Mouse (Mus musculus) skeletal muscle tissue, adult 2 months (tissue): ENCODE data around the gene Zfp618.
A peak's percentile ranks its signal among the peaks of the same experiment; 100 is the strongest.

Experiments
- DNase-seq: peaks from one replicate; pipeline ENCODE4 v3.0.0-alpha.2; 2012; ENCODE audit warnings: low read depth, low spot score

The Zfp618 gene

DNA sequence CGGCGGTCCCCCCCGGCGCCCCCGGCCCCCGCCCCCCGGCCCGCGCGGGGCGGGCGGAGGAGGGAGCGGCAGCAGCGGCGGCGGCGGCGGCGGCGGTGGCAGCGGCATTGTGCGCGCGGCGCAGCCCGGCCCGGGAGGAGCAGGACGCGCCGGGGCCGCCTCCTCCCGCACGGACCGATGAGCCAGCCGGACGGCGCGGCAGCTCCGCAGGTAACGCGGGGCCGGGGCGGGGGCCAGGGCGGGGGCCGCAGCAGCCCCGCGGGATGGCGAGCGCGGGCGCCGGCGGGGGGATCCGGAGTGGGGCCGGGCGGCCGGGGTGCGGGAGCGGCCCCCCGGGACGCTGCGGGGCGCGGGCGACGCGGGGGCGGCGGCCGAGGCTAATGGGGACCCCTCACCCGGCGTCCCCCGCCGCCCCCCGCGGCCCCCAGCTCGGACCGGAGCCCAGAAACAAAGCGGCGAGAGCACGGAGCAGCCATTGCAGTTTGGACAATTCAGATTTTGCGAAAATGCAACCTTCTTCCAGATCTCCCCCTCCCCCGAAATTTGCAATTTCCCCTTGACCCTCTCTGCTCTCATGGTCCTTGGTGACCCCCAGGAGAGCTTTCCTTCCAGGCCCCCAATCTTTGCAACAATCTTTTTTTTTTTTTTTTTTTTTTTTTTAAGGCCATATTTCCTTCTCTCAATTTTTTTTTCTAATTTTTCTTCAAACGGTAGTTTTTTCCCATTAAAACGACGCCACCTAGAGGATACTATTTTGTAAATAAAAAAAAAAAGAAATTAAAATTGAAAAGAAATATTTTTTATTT lies at the start of gene Zfp618:
Gene Zfp618 (plus strand): TSS at position 77 of the 806 bp plus-strand sequence.
- DNase-seq = no peak

DNA sequence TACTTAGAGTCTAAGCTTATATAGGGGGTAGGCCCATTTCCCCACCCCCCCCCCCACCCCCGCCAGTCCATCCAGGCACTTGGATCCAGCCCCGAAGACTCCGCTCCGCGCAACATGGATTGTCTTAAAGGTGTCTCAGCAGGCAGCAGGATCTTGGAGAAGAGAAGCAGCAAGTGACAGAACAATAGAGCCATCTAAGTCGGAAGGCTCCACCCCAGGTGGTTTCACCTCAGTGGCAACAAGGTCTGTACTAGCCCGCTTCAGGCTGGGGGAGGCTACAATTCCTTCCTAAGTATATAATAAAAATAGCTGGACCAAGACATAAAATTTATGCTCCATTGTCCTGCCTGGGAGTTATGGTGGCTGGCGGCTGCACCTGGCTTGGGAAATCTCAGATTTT lies 48.3 kb upstream of the Zfp618 start:
- DNase-seq = no peak

DNA sequence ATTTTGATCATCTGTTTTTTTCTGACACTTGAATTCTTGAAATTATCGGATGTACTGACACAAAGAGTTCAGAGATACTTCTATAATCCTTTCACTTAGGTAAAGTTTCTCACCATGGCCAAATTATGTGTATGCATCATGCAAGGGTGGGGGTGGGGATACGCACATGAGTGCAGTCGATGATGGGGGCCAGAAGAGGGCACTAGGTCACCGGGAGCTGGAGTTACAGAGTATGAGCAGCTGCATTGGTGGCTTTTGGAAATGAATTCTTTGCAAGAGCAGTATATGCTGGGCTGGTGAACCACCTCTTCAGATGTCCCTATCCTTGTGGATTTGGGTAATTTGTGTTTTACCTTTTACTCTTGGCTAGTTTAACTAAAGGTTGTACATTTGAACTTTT lies 31.6 kb upstream of the Zfp618 start:
- no peak for DNase-seq

DNA sequence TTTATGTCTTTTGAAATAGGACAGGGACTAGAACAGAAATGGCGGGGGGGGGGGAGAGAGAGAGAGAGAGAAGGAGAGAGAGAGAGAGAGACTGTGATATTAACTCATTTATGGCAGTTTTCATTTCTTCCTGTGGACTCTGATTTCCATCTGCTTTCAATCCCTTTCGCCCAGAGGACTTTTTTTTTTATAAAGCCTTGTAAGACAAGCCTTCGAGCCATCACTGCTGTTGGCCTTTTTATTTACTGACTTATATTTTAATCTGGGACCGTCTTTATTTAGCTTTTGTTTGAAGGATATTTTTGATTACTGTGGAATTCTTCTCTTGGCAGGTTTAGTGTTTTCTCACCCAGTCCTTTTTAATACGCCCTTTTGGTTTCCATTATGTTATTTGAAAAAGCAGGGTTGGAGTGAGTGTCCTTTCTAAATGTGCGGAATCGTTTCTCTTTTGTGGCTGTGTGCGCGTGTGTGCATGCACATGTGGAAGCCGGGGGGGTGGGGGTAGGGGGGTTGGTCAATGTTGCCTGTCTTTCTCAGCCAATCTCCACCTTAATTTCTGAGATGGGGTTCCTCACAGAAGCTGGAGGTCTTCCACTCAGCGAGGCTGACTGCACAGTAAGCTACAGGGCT lies 29.7 kb upstream of the Zfp618 start:
- no peak for DNase-seq

DNA sequence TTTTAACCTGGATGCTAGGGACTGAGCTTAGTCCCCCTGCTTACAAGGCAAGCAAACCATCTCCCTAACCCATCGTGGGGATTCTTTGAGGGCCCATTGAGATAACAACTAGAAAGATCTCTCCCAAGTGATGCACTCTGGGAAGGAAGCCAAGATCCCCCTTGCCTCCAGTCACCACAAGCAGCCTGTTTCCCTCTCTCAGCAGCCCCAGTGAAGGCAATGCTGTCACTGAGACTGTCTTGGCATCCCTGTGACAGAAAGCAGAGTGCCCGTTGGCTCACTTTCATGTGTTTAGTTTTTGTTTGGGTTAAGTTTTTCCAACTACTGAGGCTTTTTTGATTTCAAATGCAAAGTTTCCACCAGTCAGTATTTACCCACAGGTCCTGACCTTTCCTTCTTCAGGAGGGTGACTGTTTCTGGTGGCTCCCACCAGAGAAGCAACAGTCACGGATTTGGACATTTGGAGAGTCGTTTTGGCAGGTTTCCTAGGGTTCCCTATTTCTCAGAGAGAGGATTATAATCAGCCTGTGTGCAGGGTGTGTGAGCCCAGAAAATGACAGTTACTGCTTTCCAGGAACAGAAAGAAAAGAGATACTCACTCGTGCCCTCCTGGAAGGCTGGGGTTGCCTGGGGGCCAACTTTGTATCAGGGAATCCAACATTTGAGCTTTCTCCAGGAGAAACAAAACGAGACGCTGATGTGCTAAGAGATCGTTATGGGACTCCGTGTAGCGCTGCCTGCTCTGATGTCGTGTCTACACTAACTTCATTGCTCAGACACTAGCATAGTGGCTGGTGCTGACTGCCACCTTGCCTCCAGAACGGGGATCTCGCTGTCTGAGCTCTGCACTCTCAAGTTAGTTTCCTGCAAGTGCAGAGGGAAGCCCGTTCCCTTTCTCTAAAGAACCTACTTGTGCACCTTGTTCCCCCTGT lies 23.1 kb upstream of the Zfp618 start:
- DNase-seq = no peak

DNA sequence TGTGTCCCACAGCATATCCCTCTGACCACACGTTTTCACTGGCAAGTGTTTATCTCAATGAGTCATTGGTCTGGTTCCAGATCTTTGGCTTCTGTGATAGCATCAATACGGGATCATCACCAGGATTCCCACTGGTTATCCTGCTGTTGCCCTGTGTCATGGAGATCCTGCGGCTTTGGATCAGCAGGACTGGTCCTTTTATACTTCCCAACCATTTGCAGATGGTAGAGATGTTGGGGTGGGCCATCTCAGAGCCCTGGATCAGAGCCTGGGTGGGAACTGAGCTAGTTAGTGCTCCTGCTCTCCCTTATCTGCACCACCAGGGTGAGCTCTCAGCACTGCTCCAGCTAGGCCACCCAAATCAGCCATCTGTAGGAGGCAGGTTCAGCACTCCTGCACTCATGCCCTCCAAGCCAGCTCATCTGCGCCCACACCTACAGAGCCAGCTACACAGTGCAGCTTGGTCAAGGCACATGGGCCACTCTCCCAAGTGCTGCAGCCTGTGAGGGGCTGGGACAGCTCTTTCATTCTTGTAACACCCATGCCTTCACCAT lies 21.0 kb upstream of the Zfp618 start:
- DNase-seq = no peak

DNA sequence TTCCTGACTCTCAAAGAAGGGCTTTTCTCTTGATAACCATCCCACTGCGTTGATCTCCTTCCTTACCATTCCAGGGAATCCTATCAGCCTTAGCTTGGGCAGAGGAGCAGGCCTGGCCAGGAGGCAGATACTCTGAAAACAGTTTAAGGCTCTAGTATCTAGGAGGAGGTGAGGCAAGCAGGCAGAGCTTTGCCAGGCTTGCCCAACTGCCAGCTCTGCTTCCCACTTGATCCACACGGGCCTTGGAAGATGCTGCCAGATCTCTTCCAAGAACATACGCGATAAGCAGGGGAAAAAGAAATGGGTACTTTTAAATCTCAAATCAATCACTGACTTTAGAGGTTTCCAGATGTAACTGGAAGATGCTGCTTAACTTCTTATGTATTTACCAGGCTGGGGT lies 1.6 kb upstream of the Zfp618 start:
- DNase-seq = no peak

DNA sequence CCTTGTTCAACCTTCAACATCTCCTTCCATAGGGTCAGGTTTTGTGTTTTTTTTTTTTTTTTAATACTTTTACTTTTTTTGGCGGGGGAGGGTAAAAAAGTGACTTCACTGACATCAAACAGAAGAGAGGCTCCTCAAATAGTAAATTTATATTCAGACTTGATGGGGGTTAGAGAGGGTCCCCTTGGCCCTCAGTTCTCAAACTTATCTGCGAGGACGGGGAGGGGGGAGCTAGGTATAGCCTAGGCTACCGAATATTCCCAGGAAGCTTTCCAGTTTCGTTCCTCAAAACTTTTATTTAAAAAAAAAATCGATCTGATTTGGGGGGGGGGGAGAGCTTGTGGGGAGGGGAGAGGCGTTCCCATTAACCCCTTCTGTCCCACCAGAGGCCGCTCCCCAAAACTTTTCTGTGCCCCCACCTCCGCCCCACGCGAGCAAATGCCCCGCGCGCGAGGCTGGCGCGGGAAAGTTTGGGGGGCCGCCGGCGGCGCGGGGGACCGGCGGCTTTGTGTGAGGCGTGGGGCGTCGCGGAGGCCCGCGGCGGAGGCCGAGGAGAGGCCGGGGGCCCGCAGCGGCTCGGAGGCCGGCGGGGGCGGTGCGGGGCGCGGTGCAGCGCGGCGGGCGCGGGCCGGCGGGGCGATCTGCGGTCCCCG lies 403 bp upstream of the Zfp618 start:
- no peak for DNase-seq

DNA sequence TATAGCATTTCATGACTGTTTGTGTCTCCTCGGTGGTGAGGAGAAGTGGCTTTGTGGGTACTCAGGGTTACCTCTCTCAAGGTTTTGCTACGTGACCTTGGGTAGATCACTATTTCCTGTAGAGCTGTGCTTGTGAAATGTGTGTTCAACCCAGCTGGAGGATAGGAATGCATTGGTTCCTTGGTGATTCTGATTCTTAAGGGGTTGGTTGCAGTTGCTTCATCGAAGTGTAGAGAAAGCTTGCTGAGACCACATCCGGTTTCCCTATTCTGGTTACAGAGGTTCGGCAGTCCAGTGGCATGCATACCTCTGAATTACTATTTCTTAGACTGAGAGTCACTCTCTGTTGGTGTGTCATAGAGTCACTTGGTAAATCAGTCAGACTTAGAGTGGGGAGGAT lies 4.2 kb downstream of the Zfp618 start:
- DNase-seq = no peak

DNA sequence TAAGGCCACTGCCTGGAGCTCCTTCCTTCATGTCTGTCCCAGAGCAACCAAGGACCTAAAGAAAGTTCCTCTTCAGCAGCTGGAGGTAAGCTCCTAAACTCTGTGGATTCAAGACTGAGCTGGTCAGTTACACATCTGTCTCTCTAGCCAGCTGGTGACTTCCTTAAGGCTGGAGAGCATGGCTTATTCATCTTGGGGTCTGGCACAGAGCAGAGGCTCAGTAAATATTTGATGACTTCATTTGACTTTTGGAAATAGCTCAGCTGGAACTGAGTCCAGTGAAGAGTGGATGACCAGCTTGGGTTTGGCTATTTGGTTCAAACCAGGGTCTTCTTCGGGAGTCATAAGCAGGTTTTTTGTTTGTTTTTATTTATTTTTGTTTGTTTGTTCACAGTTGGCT lies 6.6 kb downstream of the Zfp618 start:
- DNase-seq = peak; percentile 12

DNA sequence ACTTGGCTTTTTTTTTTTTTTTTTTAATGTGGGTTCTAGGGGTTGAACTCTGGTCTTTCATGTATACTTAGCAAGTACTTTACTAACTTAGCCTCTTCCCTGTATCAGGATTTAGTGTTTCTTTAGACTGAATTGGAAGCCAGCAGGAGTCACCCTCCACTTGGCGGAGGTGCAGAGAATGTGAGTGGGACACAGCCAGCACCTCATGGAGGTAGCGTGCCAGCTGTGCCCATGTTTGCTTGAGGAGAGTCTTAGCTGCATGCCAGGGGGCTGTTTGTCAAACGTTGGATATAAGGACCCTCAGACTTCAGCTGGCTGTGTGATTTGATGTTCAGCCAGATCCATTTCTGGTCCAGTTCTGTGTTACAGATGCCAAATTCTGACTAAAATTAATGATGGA lies 7.7 kb downstream of the Zfp618 start:
- no peak for DNase-seq

DNA sequence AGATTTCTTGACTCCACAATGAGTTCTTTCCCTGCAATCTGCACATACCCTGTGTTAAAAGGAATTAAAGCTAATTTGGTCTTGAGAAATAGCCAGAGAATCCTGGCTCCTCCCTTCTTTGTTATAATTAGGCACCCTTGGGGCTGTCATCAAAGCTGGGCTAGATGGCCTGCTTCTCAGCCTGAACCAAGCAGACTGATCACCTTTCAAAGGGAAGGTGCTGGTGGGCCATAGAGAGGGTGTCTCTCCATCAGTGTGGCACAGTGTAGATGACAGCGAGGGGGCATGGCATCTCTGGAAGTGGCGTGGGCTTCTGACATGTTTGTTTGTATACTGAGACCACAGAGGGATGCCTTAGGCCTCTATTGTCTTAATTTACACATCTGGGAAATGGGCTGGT lies 9.5 kb downstream of the Zfp618 start:
- DNase-seq = no peak

DNA sequence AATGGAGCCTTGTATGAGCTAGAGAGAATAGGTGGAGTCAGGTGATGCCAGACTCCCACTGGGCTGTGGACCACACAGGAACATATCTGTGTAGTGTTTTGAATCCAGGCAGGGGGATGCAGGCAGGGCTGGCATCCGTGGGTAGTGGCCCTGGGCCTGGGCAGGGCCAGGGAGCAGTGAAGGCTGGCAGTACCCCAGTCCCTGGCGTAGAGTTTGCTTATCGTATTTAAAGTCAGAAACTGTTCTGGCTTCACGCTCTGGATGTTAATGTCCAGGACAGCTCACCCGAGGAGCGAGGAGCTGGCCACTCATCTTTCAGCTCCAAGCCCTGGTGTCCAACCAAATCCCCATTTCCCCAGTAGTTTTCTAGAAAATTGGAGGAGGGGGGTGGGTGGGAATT lies 10.2 kb downstream of the Zfp618 start:
- no peak for DNase-seq

DNA sequence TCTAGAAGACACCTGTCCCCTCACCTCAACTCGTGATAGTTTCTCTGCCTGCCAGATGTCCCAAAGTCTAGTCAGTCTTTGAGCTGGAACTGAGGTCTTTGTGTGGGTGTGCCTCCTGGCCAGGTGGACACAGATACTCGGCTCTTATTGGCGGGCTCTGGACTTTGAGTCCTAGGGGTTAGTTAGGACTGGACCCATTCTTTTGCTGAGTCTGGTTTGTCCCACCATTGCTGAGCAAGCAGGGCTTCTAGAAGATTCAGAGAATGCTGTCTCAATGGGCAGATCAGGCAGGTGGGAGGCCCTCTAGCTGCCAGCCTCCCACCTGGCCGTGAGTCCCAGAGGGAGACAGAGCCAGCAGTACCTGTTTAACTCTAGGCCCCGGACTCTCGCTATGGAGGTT lies 12.1 kb downstream of the Zfp618 start:
- no peak for DNase-seq

DNA sequence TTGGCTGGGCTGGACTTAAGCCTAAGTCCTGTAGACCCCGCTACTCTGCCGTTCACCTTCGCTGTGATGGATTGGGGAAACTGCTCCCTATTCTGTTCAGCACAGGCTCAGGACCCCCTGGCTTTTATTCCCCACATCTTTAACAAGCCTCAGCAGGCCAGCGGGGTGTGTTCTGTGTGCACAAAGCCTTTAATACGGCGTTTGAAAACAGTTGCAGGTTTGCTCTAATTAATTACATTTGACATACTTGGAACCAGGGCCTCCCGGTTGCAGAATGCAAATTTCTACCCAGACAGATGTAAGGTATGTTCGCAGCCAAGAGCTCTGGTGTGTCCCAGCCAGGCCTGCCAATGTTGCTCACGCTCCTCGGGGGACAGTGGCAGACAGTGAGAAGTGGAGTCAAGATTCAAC lies 13.1 kb downstream of the Zfp618 start:
- DNase-seq = no peak

DNA sequence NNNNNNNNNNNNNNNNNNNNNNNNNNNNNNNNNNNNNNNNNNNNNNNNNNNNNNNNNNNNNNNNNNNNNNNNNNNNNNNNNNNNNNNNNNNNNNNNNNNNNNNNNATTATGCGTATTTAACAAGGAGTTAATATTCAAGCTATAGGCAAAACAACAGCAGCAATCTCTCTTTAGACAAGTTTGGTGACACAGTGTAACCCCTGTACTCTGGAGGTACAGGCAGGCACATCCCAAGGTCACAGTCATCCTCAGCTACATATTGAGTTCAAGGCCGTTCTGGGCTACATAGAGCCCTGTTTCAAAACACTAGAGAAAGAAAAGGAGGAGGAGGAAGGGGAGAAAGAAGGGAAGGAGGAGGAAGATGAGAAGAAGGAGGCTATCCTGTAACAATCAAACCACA lies 16.2 kb downstream of the Zfp618 start:
- no peak for DNase-seq

DNA sequence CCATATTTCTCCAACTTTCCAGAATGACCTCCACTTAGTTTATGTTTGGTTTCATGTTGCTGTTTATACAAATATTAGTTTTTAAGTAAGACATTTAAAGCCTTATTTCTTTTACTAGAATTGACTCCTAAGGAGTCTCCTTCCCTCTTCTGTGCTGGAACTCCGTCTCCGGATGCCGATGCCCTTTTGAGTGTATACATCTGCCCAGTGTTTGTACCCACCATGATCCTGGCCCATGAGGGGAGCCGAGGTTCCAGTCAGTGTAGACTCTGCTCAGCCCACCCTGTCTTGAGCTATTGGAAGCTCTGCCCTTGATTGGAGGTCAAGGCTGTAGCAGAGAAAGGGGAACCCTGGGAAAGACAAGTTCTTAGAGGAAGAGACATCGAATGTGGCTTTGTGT lies 18.2 kb downstream of the Zfp618 start:
- no peak for DNase-seq

DNA sequence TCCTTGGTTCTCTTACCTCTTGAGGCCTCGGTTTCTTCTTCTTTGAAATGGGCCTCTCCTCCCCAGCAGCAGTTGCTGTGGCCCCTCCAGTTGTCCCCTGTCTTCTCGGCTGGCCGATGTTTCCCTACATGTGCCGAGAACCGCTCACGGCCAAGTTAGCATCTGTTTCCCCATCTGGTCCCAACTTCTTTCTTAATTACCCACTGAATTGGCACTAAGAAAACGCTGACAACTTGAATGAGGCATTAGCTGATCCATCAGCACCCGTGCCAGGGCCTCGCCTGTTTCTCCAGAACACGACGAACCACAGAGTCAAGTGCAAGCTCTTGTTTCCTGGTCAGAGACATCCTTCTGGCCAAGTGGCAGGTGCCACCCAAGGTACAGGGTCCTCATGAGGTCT lies 26.0 kb downstream of the Zfp618 start:
- DNase-seq = no peak

DNA sequence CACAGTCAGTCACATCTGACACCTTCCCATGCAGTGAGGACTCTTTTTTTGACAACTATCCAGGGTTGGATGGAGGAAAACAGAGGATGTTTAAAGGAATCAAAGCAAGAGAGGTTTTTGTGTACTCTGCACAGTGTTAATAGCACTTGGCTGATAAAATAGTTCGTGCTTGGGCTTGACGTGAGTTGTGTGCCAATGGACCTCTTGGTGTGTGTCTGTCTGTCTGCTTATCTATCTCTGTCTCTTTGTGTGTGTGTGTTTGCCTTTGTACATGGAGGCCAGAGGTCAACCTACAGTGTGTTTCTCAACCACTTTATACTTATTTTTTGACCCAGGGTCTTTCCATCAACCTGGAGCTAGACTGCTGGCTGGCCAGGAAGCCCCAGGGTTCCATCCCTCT lies 27.8 kb downstream of the Zfp618 start:
- DNase-seq = no peak

DNA sequence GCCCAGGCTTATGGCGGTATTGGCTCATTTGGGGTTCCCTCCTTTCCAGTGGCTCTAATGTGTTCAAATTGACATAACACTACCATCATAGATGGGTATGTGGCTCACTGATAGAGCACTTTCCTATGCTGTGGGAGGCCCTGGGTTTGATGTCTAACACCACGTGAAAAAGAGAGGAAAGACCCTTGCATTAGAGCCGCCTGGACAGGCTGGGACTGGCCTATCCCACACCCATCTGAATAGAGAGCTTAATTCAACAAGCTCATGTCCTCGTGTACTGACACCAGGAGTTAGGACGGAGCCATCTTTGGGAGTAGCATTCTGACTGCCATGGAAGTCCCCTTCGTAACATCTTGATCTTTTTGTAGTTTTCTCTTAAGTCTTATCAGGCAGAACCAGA lies 32.2 kb downstream of the Zfp618 start:
- no peak for DNase-seq

DNA sequence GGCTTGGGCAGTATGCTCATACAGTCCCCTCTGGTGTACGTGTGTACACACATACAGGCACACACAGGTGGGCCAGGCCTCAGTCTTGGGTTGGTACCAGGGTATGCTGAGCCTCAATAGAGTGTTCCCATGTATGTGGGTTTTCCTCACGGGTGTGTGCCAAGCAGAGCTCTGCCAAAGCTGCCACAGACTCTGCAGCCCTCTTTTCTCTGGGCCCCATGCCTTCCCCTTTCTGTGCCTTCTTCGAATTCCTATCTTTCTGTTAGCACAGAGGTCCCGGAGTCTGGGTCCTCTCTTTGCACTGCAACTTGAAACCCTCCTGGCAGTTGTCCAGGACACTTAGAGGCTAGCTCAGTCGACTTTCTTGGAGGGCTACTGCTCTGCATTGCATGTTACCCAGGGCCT lies 33.1 kb downstream of the Zfp618 start:
- peak; percentile 14 for DNase-seq

DNA sequence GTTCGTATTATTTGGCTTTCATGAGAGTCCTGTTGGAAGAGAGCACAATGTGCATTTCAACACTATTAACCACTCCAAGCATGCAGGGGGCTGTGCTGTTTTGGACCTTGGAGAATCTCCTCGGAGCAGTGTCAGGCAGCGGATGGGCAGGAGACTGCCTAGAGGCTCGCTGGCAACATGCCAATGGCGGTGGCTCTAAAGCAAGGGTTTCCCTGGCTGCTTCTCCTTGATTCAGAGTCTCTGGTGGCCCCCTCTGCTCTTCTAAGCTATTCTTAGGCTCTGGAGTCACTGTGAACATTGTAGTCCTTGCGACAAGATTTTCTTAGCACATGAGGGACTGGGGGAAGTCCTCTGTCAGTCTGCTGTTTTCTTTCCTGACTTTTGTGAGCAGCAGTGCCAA lies 33.5 kb downstream of the Zfp618 start:
- no peak for DNase-seq
